Mouse (Mus musculus) frontal cortex, postnatal 36 days (tissue): ENCODE data around the gene Ropn1l.
A peak's percentile ranks its signal among the peaks of the same experiment; 100 is the strongest.

ENCODE experiments used
- DNase-seq, 2 experiments: peaks; one replicate each; pipeline ENCODE4 v3.0.0; 2022; ENCODE audit warnings: low spot score in 2 of 2

Gene Ropn1l

DNA sequence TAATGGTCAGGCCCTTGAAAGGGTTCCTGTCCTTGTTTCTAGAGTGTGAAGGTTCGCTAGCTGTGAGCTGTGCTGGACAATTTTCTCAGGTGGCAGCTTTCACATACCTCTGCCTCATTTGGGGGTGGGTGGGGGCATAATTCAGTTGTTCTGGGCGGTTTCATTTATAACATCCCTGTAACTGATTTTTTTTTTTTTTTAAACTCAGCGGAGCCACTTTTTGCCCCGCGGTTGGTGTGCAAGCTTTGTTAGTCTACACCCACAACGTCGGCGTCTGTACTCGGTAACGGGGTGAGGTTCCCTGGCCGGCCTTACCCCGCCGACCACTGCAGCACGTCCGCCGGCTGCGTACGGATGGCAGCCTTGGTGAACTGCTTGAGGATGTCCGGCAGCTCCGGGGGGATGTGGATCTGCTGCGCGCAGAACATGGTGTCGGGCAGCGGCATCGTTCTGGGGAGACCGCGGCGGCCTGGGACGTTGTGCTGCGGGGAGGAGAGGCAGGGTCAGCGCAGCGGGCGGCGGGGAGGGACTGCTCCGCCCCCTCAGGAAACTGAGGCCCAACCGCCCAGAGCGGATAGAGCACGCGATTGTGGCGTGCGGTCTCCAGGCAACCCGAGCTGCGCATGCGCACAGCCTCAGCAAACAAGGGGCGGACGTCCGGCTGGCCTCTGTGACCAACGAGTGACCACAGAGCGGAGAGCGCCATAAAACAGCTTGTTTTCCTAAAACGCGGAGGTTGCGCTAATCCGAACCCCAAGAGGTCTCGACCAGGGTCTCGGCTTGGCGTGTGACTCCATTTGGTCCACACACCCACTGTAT, at the start of gene Ropn1l:
Gene Ropn1l, minus strand, starts transcription at position 640 of the 819 bp plus-strand sequence.
- peak; percentile 88 to 91 for DNase-seq

DNA sequence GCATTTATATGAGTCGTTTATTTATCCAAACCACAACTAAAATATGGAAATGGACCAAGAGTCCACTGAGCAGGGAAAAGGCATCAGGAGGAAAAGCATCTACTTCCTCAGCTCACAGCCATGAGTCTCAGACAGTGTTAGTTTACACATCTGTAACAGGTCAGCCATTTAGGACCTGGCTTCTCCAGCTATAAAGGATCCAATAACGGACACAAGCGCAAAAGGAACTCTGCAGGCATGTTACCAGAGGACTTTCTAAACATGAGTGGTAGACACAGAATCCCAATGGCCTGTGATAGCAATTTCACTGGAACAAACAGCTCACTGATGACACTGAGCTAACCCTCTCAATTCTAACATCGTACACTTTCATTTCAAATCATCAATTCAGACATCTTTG, 49.5 kb upstream of the Ropn1l start:
- DNase-seq, result no peak

DNA sequence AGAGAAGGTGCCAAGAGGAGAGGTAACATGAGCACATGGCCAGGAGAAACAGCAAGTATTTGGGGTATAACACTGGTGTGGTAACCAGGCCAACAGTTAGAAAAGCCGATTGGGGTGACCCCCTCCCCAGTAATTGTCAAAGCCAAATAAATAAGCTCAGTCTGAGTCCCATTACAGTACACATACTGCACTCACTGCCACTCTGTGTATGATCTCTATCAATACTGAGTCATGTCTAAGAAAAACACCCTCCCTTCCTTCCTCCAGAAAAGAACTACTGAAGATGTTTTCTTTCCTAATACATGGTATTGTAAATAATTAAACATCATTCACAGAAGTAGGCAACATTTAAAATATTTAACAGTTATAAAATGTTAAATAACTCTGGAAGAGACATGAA, 48.8 kb upstream of the Ropn1l start:
- no peak for DNase-seq

- DNase-seq, result no peak
Observed at GRCm38 (mm10) chr15:31494803-31495202, 41.3 kb upstream of the Ropn1l start.

DNA sequence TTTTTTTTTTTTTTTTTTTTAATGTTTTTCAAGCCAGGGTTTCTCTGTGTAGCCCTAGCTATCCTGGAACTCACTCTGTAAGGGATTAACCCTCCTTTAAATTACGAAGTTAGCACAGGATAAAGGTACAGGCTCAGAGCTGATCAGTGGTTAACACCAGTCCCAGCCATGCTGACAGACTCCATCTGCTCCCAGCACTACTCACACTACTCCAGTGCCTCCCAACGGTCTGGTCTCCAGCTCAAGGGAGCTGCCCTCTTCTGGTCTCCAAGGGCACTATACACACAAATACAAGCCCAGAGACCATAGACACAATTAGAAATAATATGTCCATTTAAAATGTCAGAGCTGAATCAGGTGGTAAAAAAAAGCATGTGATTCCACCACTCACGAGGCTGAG, 40.8 kb upstream of the Ropn1l start:
- no peak for DNase-seq

GRCm38 (mm10) chr15:31487407-31487806, 33.9 kb upstream of the Ropn1l start:
- no peak for DNase-seq

- DNase-seq, result no peak
Observed at GRCm38 (mm10) chr15:31476678-31477077, 23.1 kb upstream of the Ropn1l start.

- DNase-seq, result no peak
Observed at GRCm38 (mm10) chr15:31472645-31473574, 19.4 kb upstream of the Ropn1l start.

- no peak for DNase-seq
Observed at GRCm38 (mm10) chr15:31471529-31471928, 18.0 kb upstream of the Ropn1l start.

GRCm38 (mm10) chr15:31469497-31469896, 16.0 kb upstream of the Ropn1l start:
- no peak for DNase-seq

- DNase-seq, result no peak
Observed at GRCm38 (mm10) chr15:31468806-31469205, 15.3 kb upstream of the Ropn1l start.

GRCm38 (mm10) chr15:31466749-31467148, 13.2 kb upstream of the Ropn1l start:
- no peak for DNase-seq

DNA sequence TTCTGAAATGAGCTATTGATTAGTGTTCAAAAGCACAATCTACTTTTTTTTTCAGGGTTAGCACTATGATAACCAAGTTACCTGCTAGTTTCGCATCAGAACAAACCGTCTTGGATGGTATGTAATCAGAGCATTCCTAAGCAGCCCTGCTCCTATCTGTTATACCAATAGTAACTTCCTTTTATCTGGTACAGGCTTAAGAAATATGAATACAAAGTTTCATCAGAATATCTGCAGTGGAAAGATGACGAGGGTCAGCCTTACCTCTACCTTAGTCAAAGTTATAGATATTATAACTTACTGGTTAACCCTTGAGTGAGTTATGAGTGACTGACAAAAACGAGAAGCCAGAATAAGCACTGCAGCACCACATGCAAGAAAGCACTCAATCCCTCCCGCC, 12.8 kb upstream of the Ropn1l start:
- no peak for DNase-seq

GRCm38 (mm10) chr15:31465806-31466205, 12.3 kb upstream of the Ropn1l start:
- DNase-seq, result no peak

- DNase-seq, result no peak
Observed at GRCm38 (mm10) chr15:31460571-31460970, 7.0 kb upstream of the Ropn1l start.

DNA sequence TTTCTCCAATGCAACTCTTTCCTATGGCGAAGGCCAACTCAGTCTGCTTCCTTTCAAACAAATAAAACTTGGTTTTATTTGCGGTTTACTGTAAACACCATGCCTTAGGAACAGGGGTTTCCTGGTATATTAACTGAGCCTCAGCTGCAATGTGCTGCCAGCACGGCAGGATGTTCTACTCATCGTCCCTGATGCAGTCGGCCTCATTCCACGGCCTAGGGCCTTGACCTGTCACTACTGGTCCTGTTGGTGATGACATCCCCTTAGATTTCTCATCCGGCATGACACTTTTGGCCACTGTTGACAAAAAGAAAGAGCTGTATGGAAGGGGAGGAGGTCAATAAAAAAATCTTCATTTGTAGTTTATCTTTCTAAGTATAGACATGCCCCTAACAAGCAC, 4.5 kb upstream of the Ropn1l start:
- DNase-seq, result no peak

GRCm38 (mm10) chr15:31456381-31456780, 2.8 kb upstream of the Ropn1l start:
- no peak for DNase-seq

DNA sequence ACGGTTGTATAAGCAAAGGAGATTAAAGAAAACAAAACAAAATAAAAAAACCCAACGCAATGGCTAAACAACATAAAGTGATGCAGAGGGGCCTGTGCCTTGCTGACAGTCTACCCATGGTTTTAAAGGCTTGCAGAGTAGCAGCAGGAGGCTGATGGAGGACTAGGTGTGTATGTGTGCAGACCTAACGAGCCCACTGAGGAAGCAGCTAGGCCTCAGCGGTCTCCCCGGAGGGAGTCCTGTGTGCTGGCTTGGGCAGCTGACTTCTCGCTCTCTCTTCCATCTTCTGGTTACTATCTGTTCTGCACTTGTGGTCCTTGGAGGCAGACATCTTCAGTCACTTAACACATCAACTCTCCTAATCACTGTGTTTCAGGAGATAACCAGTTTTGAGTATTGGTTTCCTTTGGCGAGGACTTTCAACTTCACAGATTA, 1.3 kb upstream of the Ropn1l start:
- DNase-seq, result no peak

DNA sequence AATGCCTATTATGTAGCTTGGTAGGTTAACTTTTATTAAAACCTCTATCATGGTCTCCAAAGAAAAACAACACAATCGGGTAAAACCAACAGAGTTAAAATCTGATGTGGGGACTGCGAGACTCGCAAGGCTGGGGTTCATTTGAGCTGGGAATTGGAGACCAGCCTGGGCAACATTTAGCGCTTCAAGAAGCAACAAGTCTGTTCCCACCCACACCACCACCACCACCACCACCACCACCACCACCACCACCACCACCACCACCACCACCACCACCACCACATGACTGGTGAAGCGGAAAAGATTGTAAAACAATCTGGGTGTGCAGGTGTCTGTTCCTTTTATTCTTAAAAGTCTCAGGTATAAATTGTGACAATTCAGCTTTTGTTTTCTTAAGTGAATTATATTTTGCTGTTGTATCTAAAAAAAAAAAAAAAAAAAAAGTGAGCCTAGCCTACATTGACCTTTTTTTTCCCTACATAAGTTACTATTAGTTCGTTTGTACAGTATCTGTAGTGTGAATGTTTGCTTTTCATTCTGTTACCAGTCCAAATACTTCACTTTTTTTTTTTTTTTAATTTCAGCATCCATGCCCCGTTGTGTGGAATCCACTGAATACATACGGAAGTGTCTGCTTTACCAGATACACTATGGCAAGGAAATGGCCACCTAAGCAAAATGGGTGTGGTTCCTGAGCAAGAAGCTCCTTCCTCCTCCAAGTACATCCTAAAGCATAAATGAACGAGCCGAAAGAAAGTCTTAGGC, 741 bp upstream of the Ropn1l start:
- DNase-seq, result no peak

- no peak for DNase-seq
Observed at GRCm38 (mm10) chr15:31452336-31453097, 1.0 kb downstream of the Ropn1l start.

- DNase-seq, result no peak
Observed at GRCm38 (mm10) chr15:31449772-31450171, 3.8 kb downstream of the Ropn1l start.
